Mouse (Mus musculus): Measurements from ENCODE around the gene Ptk6. TPM values are rescaled to one million over a fixed set of nuclear protein-coding genes. Genes with fewer than 3 reads are reported as not detected.
A peak's percentile ranks its signal among the peaks of the same experiment; 100 is the strongest.

Ptk6 gene
- polyA plus RNA-seq, 1 experiment from 2014 or later = not detected

DNA sequence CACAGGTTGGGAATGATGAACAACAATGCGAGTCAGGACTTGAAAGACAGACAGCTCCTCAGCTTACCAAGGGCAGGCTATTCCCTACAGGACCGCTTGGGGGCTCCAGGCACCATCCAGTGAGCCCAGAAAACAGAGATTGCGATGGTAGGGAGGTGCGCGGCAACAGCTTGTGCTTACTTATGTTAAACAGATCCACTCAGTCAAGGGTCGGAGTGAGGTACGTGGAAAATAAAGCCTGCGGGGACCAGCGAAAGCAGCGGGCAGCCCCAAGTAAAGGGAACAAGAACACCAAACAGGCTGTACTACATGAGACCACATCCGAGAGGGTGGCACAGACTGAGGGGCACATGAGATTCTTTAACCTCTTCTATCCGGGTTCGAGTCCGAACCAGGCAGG is 16.0 kb downstream of the Ptk6 start:
- Histone ChIP-seq H3K4me3 (peak overlapping the region; percentile 70), H3K27ac (replicated peaks) (peak overlapping the region; percentile 99), H3K9me3 (no peaks in the 10 kb centered on the region), H3K4me1 (peaks cover 23% of the 10 kb centered on the region), H3K36me3 (replicated peaks) (peaks cover 17% of the 10 kb centered on the region), H3K27me3 (replicated peaks; ENCODE audit: low read depth, poor library complexity, severe bottlenecking) (no peaks in the 10 kb centered on the region)
- DNase-seq (ENCODE audit: low spot score) = peak; percentile 90
- under 1% methylated on average over 14 of the region's 14 CpGs for WGBS

DNA sequence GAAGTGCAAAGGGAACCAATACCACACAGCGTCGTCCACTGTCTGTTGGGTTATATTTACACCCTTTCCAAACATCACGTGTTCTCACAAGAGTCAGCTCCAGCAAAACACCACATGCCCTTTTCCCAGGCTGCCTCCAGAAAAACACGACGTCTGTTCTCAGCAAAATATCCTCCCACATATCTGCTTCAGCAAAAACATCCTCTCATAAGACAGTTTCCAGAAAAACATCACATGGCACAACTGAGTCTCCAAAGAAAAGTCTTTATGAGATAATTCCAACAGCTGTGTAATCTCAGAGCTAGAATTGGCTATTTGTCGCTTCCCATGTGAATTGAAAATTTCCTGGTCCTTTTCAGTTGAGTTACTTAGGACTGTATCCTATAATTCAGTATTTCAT is 21.7 kb downstream of the Ptk6 start:
- Histone ChIP-seq H3K27me3 (replicated peaks; ENCODE audit: low read depth, poor library complexity, severe bottlenecking) (no peaks in the 10 kb centered on the region), H3K4me1 (no peaks in the 10 kb centered on the region), H3K27ac (replicated peaks) (no peak overlapping the region), H3K4me3 (no peak overlapping the region), H3K36me3 (replicated peaks) (no peaks in the 10 kb centered on the region), H3K9me3 (no peaks in the 10 kb centered on the region)
- 83% methylated on average over 6 of the region's 6 CpGs for WGBS
- no peak for DNase-seq (ENCODE audit: low spot score)

DNA sequence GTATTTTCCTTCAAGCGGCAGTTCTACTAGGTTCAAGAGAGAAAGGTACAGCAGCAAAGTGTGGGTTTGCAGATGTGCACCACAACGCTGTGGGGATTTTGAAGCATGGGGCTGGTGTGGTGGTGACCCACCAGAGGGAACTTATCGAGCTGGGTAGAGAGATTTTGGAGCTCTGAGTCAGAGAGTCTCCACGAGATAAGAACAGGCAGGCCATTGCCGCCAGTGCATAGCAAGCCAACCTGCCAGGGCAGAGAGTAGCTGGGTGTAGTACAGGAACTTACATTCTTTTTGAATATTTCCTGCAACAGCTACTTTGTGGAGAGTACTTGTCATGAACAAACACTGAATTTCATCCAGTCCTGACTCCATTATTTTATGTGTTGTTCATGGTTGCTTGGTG is 24.1 kb downstream of the Ptk6 start:
- 88% methylated on average over 5 of the region's 5 CpGs for WGBS
- Histone ChIP-seq H3K27ac (replicated peaks) (no peak overlapping the region), H3K4me3 (no peak overlapping the region), H3K9me3 (no peaks in the 10 kb centered on the region), H3K36me3 (replicated peaks) (no peaks in the 10 kb centered on the region), H3K27me3 (replicated peaks; ENCODE audit: low read depth, poor library complexity, severe bottlenecking) (no peaks in the 10 kb centered on the region), H3K4me1 (no peaks in the 10 kb centered on the region)
- DNase-seq (ENCODE audit: low spot score) = no peak

DNA sequence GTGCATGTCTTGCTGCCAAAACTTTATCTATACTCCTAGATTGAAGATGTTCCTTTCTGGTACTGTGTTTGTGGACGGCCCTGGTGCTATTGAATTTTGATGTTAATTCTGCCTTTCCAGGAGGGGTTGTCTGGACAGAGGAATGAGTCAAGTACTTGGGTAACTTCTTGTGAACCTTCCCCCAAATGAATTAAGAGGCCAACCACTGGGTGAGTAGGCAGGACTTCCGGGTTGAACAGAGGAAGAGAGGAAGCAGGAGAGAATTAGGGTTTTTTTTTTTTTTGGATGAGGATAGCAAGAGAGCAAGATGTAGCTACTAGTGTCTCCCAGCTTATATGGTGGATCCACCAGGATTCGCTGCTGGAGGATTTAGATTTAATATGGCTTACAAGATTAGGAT is 24.6 kb downstream of the Ptk6 start:
- Histone ChIP-seq H3K27me3 (replicated peaks; ENCODE audit: low read depth, poor library complexity, severe bottlenecking) (no peaks in the 10 kb centered on the region), H3K4me3 (no peak overlapping the region), H3K27ac (replicated peaks) (no peak overlapping the region), H3K9me3 (no peaks in the 10 kb centered on the region), H3K4me1 (no peaks in the 10 kb centered on the region), H3K36me3 (replicated peaks) (no peaks in the 10 kb centered on the region)
- no peak for DNase-seq (ENCODE audit: low spot score)
- 83% methylated on average over 3 of the region's 3 CpGs for WGBS

DNA sequence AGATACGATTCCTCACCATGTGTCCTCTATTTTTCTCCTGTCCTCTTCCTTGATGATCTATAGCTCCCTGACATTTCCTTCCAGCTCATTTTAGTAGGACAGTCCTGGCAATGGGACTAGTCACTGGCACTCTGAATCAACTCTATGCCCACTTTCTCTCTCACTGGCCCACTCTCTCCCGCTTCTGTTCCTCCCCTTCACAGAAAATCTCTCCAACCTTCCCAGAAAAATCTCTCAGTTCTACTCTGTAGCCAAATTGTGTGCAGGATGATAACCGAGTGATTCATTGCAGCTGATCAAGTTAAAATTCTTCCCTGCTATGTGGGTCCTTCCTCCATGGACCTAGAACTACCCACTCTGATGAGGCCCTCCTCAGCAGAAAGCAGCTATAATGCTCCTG is 27.9 kb downstream of the Ptk6 start:
- Histone ChIP-seq H3K27ac (replicated peaks) (no peak overlapping the region), H3K9me3 (no peaks in the 10 kb centered on the region), H3K36me3 (replicated peaks) (no peaks in the 10 kb centered on the region), H3K4me1 (no peaks in the 10 kb centered on the region), H3K27me3 (replicated peaks; ENCODE audit: low read depth, poor library complexity, severe bottlenecking) (no peaks in the 10 kb centered on the region), H3K4me3 (no peak overlapping the region)
- 89% methylated on average over 3 of the region's 3 CpGs for WGBS
- no peak for DNase-seq (ENCODE audit: low spot score)

DNA sequence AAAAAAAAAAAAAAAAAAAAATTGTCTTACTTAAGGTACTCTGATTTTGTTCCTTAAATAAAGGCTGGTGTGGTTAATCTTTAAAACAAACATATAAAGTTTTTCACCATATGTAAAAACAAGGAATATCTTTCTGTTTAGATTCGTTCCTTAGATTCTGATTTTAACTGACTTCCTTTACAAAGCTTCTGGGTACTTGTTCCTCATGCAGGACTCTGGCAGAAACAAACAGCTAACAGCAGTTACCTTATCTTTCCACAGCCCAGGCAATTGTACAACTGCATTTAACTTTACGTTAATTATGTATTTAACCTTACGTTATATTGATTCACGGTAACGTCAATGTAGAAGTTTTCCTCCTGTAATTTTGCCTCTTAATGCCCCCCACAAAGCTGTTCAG is 36.1 kb downstream of the Ptk6 start:
- H3K4me1 ChIP-seq = no peaks in the 10 kb centered on the region
- H3K4me3 ChIP-seq = no peak overlapping the region
- H3K9me3 ChIP-seq = no peaks in the 10 kb centered on the region
- WGBS = 85% methylated on average over 5 of the region's 5 CpGs
- H3K36me3 ChIP-seq (replicated peaks) = no peaks in the 10 kb centered on the region
- no peak for DNase-seq (ENCODE audit: low spot score)
- H3K27ac ChIP-seq (replicated peaks) = no peak overlapping the region
- H3K27me3 ChIP-seq (replicated peaks; ENCODE audit: low read depth, poor library complexity, severe bottlenecking) = peaks cover 10% of the 10 kb centered on the region; the same call in 1 of the 2 replicates

DNA sequence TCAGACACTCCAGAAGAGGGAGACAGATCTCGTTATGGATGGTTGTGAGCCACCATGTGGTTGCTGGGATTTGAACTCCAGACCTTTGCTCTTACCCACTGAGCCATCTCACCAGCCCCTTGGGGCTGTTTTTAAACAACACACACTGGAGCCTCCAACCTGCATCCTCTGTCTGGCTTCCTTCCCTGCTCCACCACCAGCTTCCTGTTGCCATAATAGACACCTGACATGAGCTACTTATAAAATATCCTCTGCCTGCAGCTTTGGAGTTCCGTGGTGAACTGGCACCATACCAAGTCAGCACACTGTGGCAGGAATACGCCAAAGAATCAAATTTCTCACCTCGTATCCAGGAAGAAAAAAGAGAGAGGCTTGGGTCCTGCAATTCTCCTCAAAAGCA is 41.8 kb downstream of the Ptk6 start:
- Histone ChIP-seq H3K36me3 (replicated peaks) (no peaks in the 10 kb centered on the region), H3K9me3 (no peaks in the 10 kb centered on the region), H3K27ac (replicated peaks) (no peak overlapping the region), H3K27me3 (replicated peaks; ENCODE audit: low read depth, poor library complexity, severe bottlenecking) (peaks cover 44% of the 10 kb centered on the region), H3K4me1 (peaks cover 22% of the 10 kb centered on the region), H3K4me3 (no peak overlapping the region)
- DNase-seq (ENCODE audit: low spot score) = no peak
- 82% methylated on average over 4 of the region's 4 CpGs for WGBS

DNA sequence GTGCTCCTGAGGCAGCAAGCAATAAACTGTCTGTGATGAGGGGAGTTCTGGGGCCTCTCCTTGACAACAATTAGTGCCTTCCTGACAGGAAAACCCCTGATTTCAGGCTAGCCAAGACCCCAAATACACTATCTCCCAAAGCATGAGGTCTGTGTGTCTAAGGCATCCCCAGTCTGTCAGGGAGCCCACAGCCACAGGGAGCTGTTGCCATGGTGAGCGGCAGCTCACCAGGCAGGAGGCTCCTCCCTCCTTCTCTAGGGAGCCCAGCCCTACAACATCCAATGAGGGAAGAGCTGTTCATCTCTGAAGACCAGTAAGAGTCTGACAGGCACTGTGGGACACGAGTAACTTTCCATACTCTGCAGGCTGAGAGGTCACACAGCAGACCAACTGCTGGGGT is 42.8 kb downstream of the Ptk6 start:
- Histone ChIP-seq H3K36me3 (replicated peaks) (no peaks in the 10 kb centered on the region), H3K9me3 (no peaks in the 10 kb centered on the region), H3K27me3 (replicated peaks; ENCODE audit: low read depth, poor library complexity, severe bottlenecking) (peaks cover 48% of the 10 kb centered on the region), H3K27ac (replicated peaks) (no peak overlapping the region), H3K4me3 (no peak overlapping the region), H3K4me1 (peaks cover 23% of the 10 kb centered on the region)
- peak; percentile 49 for DNase-seq (ENCODE audit: low spot score)
- WGBS = 0% methylated on average over 2 of the region's 2 CpGs

DNA sequence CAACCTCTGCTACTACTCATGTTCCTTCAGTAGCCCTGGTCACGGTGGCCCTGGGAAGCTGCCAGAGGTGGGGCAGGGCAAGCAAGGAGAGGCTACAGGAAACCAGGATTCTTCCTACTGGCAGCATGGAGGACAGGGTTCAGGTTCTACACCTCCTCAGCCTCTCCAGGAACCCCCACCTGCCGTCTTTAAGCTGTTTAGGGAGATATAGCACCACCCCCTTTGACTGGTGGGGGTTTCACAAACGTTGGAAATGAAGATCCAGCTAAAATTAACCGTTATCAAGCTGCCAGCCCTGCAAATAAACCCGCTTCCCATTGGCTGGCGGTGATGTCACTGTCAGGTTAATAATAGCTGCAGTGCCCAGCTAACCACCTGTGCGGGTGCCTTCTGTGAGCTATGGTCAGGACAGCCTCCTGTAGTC is 43.5 kb downstream of the Ptk6 start:
- Histone ChIP-seq H3K27ac (replicated peaks) (no peak overlapping the region), H3K4me3 (no peak overlapping the region), H3K4me1 (peaks cover 23% of the 10 kb centered on the region), H3K9me3 (no peaks in the 10 kb centered on the region), H3K36me3 (replicated peaks) (no peaks in the 10 kb centered on the region), H3K27me3 (replicated peaks; ENCODE audit: low read depth, poor library complexity, severe bottlenecking) (peaks cover 55% of the 10 kb centered on the region)
- DNase-seq (ENCODE audit: low spot score) = no peak
- 60% methylated on average over 7 of the region's 7 CpGs for WGBS

DNA sequence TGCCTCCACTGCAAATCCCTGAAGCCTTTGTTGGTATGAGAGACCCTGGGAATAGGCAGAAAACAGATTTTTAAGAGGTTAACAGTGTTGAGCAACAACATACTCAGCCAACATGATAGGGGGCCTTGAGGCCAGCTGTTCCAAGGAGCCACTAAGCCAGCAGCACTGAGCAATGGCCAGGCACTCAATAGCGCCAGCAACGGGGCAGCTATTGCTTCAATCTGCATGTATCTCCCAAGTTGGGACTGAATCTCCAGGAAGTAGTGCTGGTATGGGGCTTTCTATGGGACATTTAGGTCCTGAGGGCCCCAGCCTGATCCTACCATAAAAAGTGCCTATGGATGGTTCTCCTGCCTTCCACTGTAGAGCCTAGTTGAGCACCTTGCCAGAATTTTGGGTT is 44.1 kb downstream of the Ptk6 start:
- H3K4me3 ChIP-seq = no peak overlapping the region
- 92% methylated on average over 2 of the region's 2 CpGs for WGBS
- no peaks in the 10 kb centered on the region for H3K36me3 ChIP-seq (replicated peaks)
- DNase-seq (ENCODE audit: low spot score) = no peak
- no peak overlapping the region for H3K27ac ChIP-seq (replicated peaks)
- H3K27me3 ChIP-seq (replicated peaks; ENCODE audit: low read depth, poor library complexity, severe bottlenecking) = peaks cover 57% of the 10 kb centered on the region
- H3K4me1 ChIP-seq = peaks cover 23% of the 10 kb centered on the region
- H3K9me3 ChIP-seq = no peaks in the 10 kb centered on the region

DNA sequence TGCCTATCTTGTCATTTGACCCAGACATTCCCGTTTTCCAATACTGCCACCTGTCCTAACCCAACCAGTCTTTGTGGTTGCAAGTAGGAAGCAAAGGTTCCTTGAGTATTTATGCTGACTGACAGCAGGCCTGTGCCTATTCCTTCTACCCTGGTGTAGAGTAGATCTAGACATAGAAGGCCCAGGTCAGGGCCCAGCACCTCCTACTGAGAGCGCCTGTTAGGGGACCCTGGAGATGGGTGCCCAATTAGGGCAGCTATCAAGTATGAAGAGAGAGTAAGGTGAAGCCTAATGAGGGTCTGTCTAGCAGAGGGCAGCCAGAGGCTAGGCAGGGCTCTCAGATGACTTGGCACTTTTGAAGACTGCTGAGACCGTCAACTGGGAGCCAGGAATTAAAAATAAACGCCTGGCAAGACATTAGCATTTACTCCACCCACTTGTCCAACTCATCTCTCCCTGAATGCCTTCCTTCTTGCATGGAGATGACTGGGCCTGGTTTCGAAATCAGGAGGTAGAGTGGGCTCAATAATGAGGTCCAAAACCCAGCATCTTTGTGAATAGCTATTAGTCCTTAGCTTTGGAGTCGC is 44.8 kb downstream of the Ptk6 start:
- WGBS = 81% methylated on average over 6 of the region's 6 CpGs
- Histone ChIP-seq H3K4me3 (no peak overlapping the region), H3K36me3 (replicated peaks) (no peaks in the 10 kb centered on the region), H3K4me1 (peaks cover 23% of the 10 kb centered on the region), H3K9me3 (no peaks in the 10 kb centered on the region), H3K27me3 (replicated peaks; ENCODE audit: low read depth, poor library complexity, severe bottlenecking) (peaks cover 64% of the 10 kb centered on the region), H3K27ac (replicated peaks) (no peak overlapping the region)
- no peak for DNase-seq (ENCODE audit: low spot score)

DNA sequence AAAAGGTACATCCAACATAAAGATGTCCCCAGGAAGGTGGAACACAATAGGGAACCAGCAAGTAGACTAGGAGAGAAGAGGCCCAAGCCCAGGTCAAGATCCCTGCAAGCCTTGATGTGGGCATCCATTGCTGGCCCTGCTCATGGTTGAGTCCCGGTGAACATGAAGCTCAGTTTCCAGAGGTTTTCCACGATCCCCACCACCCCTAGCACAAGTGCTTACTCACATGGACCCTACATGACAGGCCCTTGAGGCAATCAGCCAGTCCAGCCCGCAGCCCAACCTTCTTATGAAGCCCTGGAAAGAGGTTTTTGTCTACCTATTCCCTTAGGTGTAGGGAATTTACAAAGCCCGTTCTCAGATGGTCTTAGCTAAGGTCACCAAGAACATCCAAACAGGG is 45.4 kb downstream of the Ptk6 start:
- Histone ChIP-seq H3K9me3 (no peaks in the 10 kb centered on the region), H3K4me3 (peak overlapping the region; percentile 57), H3K36me3 (replicated peaks) (no peaks in the 10 kb centered on the region), H3K4me1 (peaks cover 23% of the 10 kb centered on the region), H3K27ac (replicated peaks) (no peak overlapping the region), H3K27me3 (replicated peaks; ENCODE audit: low read depth, poor library complexity, severe bottlenecking) (peaks cover 69% of the 10 kb centered on the region)
- WGBS = 82% methylated on average over 4 of the region's 4 CpGs
- DNase-seq (ENCODE audit: low spot score) = no peak

DNA sequence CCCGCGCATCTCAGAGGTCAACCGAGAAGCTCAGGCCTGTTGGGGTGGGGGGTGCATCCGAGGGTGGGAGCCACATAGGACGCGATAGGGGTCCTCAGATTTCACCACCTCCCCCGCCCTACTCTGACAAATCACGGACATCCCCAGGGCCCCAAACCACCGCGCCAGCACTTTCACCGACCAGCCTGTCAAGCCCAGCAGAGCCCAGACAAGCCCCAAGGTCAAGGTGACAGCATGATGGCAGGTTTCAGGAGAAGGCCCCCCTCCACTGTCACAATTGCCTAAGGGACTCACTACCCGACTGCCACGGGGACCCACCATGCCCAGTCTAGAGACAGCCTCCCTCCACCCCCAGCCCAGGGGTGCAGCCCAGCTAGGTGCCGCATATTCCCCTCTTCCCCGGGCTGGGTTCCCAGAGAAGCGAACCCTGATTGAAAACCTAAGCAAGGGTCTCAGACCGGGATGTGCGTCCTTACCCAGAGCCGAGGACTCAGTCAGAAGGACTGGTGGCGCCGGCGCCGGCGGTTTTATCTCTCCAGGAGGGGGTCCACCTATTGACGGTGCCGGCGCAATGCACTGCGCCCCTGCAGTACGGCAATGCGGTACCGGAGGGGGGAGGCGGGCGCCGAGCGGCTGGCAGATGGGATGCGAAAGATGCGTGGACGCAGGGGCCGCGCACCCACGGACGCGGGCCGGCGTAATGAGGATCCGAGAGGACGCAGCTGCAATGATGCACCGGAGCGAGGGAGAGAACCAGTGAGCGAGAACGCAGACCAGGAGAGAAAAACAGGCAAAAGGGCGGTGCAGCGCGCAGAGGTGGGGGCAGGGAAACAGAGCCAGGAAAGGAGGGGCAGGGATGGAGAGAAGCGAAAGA is 46.1 kb downstream of the Ptk6 start, which contains the start of gene Eef1a2:
TSS of gene Eef1a2 (minus strand) at position 767 of the 874 bp plus-strand sequence.
- Histone ChIP-seq H3K4me1 (peaks cover 23% of the 10 kb centered on the region), H3K36me3 (replicated peaks) (no peaks in the 10 kb centered on the region), H3K4me3 (peak within 1 kb of the TSS; percentile 57), H3K27ac (replicated peaks) (peak within 1 kb of the TSS; percentile 30; the same call in 1 of the 2 replicates), H3K27me3 (replicated peaks; ENCODE audit: low read depth, poor library complexity, severe bottlenecking) (peaks cover 74% of the 10 kb centered on the region), H3K9me3 (no peaks in the 10 kb centered on the region)
- DNase-seq (ENCODE audit: low spot score) = peak; percentile 41
- WGBS = 2% methylated on average over 55 of the region's 55 CpGs

Data from embryonic facial prominence, embryonic 10.5 days (tissue).